Mouse (Mus musculus) spleen, adult 2 months (tissue): ENCODE data around the gene Gpr107.

ENCODE experiments used
- CTCF ChIP-seq: fragments of 200-500 bp; IDR thresholded peaks from 2 replicates; pipeline ENCODE4 v1.5.1; 2011; ENCODE audit warnings: mild to moderate bottlenecking, inconsistent platforms; ENCODE audit not compliant: insufficient read depth, insufficient read length, insufficient replicate concordance; ENCODE audit errors: extremely low read depth
- POLR2A ChIP-seq: fragments of 200-500 bp; IDR thresholded peaks from 2 replicates; pipeline ENCODE4 v1.6.1; 2011; ENCODE audit warnings: low read depth, low read length, inconsistent platforms

DNA sequence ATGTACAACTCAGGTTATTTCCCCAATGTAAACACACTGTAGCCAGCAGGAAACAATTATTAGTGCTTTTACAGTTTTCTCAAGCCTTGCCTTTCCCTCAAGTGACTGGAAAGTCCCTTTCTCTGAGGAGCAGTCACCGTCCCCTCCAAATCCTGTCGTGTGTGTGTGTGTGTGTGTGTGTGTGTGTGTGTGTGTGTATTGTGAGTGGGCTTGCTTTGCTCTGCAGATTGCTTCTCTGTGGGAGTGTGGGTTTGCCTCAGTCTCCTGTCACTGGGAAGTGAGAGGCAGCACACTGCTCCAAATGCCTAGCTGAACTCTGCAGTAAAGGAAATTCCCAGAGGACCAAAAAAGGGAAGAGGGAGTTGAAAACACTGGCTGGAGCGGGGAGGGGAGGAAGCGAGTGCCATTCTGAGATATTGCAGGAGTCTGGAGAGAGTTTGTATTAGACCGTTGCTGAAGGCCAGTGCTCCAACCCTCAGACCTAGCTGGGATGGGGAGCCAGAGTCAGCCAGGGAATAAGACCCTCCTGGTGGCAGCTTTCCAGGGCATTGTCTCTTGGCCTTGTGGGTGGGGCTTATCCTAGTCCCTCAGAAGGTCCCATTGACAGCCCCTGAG lies 12.8 kb downstream of the Gpr107 start:
- TF ChIP-seq CTCF, result no peak
- no peak for TF ChIP-seq POLR2A
